Mouse (Mus musculus) neural tube, embryonic 13.5 days (tissue): ENCODE results near the gene Kcnn3. TPM values are rescaled to one million over a fixed set of nuclear protein-coding genes. Genes with fewer than 3 reads are reported as not detected.

ENCODE experiments used
- polyA plus RNA-seq: library from polyadenylated mRNA; unstranded; fragments of >200 nt; fragmentation: Nextera tagmentation; extraction: Ambion mirVana; gene quantifications from 2 replicates; pipeline ENCODE4 v1.2.1, GENCODE M21; 2015

The Kcnn3 gene
- polyA plus RNA-seq, 1 experiment from 2014 or later = 4.8 TPM

Other genes with a start within 250 kb of the Kcnn3 start
- gene Slc50a1, start 249.6 kb upstream of the Kcnn3 start, polyA plus RNA-seq = 44.0 and 45.5 TPM in 2 replicates
- 12.5 and 14.5 TPM in 2 replicates for gene Efna1, start 239.0 kb upstream of the Kcnn3 start, polyA plus RNA-seq
- gene Efna3, start 197.2 kb upstream of the Kcnn3 start, polyA plus RNA-seq = 87.4 and 90.1 TPM in 2 replicates
- 8.5 and 10.7 TPM in 2 replicates for gene Efna4, start 182.1 kb upstream of the Kcnn3 start, polyA plus RNA-seq
- 48.8 and 54.0 TPM in 2 replicates for gene Adam15, start 170.2 kb upstream of the Kcnn3 start, polyA plus RNA-seq
- 0.17 TPM in 1 of 2 replicates, not detected in the other for gene Dcst2, start 158.2 kb upstream of the Kcnn3 start, polyA plus RNA-seq
- gene Dcst1, start 154.9 kb upstream of the Kcnn3 start, polyA plus RNA-seq = 0.88 and 1.1 TPM in 2 replicates
- 0.54 and 0.68 TPM in 2 replicates for gene Zbtb7b, start 125.4 kb upstream of the Kcnn3 start, polyA plus RNA-seq
- gene Lenep, start 117.4 kb upstream of the Kcnn3 start, polyA plus RNA-seq = 0.84 and 2.6 TPM in 2 replicates
- gene Flad1, start 108.3 kb upstream of the Kcnn3 start, polyA plus RNA-seq = 30.7 and 33.2 TPM in 2 replicates
- gene Cks1b, start 101.8 kb upstream of the Kcnn3 start, polyA plus RNA-seq = 110 and 144 TPM in 2 replicates
- gene Shc1, start 101.7 kb upstream of the Kcnn3 start, polyA plus RNA-seq = 41.8 and 45.1 TPM in 2 replicates
- 40.4 and 47.7 TPM in 2 replicates for gene Pygo2, start 90.0 kb upstream of the Kcnn3 start, polyA plus RNA-seq
- 15.6 and 17.0 TPM in 2 replicates for gene Pbxip1, start 83.5 kb upstream of the Kcnn3 start, polyA plus RNA-seq
- gene Pmvk, start 65.6 kb upstream of the Kcnn3 start, polyA plus RNA-seq = 104 and 106 TPM in 2 replicates
- 18.4 and 20.2 TPM in 2 replicates for gene Adar, start 194.9 kb downstream of the Kcnn3 start, polyA plus RNA-seq
- gene Chrnb2, start 244.5 kb downstream of the Kcnn3 start, polyA plus RNA-seq = 27.0 and 27.4 TPM in 2 replicates